Mouse (Mus musculus) neural tube, embryonic 12.5 days (tissue): ENCODE measurements around the gene Pbdc1. TPM values are rescaled to one million over a fixed set of nuclear protein-coding genes. Genes with fewer than 3 reads are reported as not detected.
"Not testable (repeated sequence)": the region's sequence is repeated elsewhere in the genome, so short reads cannot be mapped to it uniquely, and the experiment has no call there.

Experiments used
- ATAC-seq: fragments of 200-750 bp; cut with Nextera tagmentation; 2 replicates; pipeline ENCODE4 v1.8.0; 2017; ENCODE audit warnings: low read depth, mild to moderate bottlenecking, moderate TSS enrichment, moderate library complexity; ENCODE audit not compliant: low FRiP score
- H3K27ac ChIP-seq: fragments of 300-500 bp; sonication (generic); 2 replicates; pipeline ENCODE4 v1.5.1; 2016
- H3K27me3 ChIP-seq: fragments of 300-500 bp; sonication (generic); replicated peaks from 2 replicates; pipeline ENCODE4 v1.6.1; 2016; ENCODE audit warnings: mild to moderate bottlenecking
- H3K36me3 ChIP-seq: fragments of 300-500 bp; sonication (generic); 2 replicates; pipeline ENCODE4 v1.6.1; 2016; ENCODE audit warnings: mild to moderate bottlenecking
- H3K4me1 ChIP-seq: fragments of 300-500 bp; sonication (generic); 2 replicates; pipeline ENCODE4 v1.6.1; 2016
- H3K4me2 ChIP-seq: fragments of 300-500 bp; sonication (generic); replicated peaks from 2 replicates; pipeline ENCODE4 v1.6.1; 2016; ENCODE audit warnings: mild to moderate bottlenecking
- H3K4me3 ChIP-seq: fragments of 300-500 bp; sonication (generic); 2 replicates; pipeline ENCODE4 v1.5.1; 2016
- H3K9ac ChIP-seq: fragments of 300-500 bp; sonication (generic); 2 replicates; pipeline ENCODE4 v1.6.1; 2016; ENCODE audit warnings: mild to moderate bottlenecking
- H3K9me3 ChIP-seq: fragments of 300-500 bp; sonication (generic); 2 replicates; pipeline ENCODE4 v1.6.1; 2016; ENCODE audit warnings: mild to moderate bottlenecking
- WGBS: fragments of 180-500 bp; shearing (Covaris S2); methylation state at CpG from one replicate; pipeline ENCODE4 v1.1.7; 2016; 5-methylcytosine and 5-hydroxymethylcytosine counted together
- polyA plus RNA-seq: library from polyadenylated mRNA; unstranded; fragments of >200 nt; fragmentation: Nextera tagmentation; extraction: Ambion mirVana; gene quantifications from 2 replicates; pipeline ENCODE4 v1.2.1, GENCODE M21; 2016

Pbdc1 gene
- polyA plus RNA-seq, 1 experiment from 2014 or later = 48.0 TPM

- H3K9ac ChIP-seq = peak overlapping the region; percentile 77
- H3K27me3 ChIP-seq = peaks cover 15% of the 10 kb centered on the region; the same call in 1 of the 2 replicates
- ATAC-seq = peak; percentile 88
- H3K4me1 ChIP-seq = no peaks in the 10 kb centered on the region
- peak overlapping the region; percentile 59 for H3K4me3 ChIP-seq
- no peaks in the 10 kb centered on the region for H3K36me3 ChIP-seq
- H3K27ac ChIP-seq = no peak overlapping the region
- 17% methylated on average over 38 of the region's 38 CpGs for WGBS
- H3K9me3 ChIP-seq = no peaks in the 10 kb centered on the region
- H3K4me2 ChIP-seq = peak overlapping the region; percentile 74
Measured at GRCm38 (mm10) chrX:105121227-105121865, 41.8 kb downstream of the Pbdc1 start.

- 35% methylated on average over 2 of the region's 3 CpGs for WGBS
- H3K9ac ChIP-seq = no peak overlapping the region
- no peaks in the 10 kb centered on the region for H3K36me3 ChIP-seq
- no peak for ATAC-seq
- no peak overlapping the region for H3K4me2 ChIP-seq
- no peaks in the 10 kb centered on the region for H3K9me3 ChIP-seq
- H3K4me1 ChIP-seq = no peaks in the 10 kb centered on the region
- peaks cover 16% of the 10 kb centered on the region; the same call in 1 of the 2 replicates for H3K27me3 ChIP-seq
- no peak overlapping the region for H3K27ac ChIP-seq
- H3K4me3 ChIP-seq = no peak overlapping the region
Measured at GRCm38 (mm10) chrX:105124903-105125302, 45.3 kb downstream of the Pbdc1 start.

DNA sequence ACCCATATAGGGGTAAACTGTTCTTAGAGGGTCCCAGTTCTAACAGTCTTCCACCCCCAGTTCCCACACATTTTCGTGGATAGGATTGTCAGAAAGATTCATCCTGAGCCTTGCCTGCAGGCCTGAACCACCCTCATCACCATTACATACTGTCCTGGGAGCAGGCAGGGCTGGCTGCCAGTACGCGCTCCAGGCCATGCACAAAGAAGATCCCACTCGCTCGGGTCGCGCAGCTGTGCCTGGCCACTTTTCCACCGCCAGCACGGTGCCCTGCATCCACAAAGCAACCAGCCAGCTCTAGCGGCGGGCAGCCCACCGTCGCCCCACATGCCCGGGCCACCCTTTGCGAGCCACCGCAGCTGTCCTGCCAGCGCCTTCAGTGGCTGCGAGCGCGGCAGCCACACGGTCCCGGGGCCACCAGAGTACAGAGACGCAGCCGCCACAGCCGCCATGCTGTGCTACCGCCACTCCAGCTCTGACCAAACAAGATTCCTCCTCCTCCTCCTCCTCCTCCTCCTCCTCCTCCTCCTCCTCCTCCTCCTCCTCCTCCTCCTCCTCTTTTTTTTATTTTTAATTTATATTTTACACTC, 72.4 kb downstream of the Pbdc1 start:
- 0 out of 2 replicates have a peak, but pooled peaks cover 2% of the 10 kb centered on the region for H3K27me3 ChIP-seq
- 56% methylated on average over 19 of the region's 26 CpGs for WGBS
- ATAC-seq = peak; percentile 44; the same call in 1 of the 2 replicates
- H3K4me2 ChIP-seq = peak overlapping the region; percentile 16; the same call in 1 of the 2 replicates
- H3K4me1 ChIP-seq = no peaks in the 10 kb centered on the region
- H3K27ac ChIP-seq = no peak overlapping the region
- no peaks in the 10 kb centered on the region for H3K36me3 ChIP-seq
- no peak overlapping the region for H3K4me3 ChIP-seq
- no peak overlapping the region for H3K9ac ChIP-seq
- H3K9me3 ChIP-seq = no peaks in the 10 kb centered on the region

GRCm38 (mm10) chrX:105165007-105165406, 85.5 kb downstream of the Pbdc1 start:
- WGBS = 81% methylated on average over 6 of the region's 6 CpGs
- not testable (repeated sequence) for H3K9ac ChIP-seq, H3K36me3 ChIP-seq, H3K27ac ChIP-seq, H3K9me3 ChIP-seq, ATAC-seq, H3K4me1 ChIP-seq, H3K27me3 ChIP-seq, H3K4me2 ChIP-seq, H3K4me3 ChIP-seq

Other genes starting within 250 kb of the Pbdc1 start
- 7.7 and 8.4 TPM in 2 replicates for gene Magee2, start 222.5 kb upstream of the Pbdc1 start, polyA plus RNA-seq
- 96.8 and 103 TPM in 2 replicates for gene Magee1, start 40.6 kb downstream of the Pbdc1 start, polyA plus RNA-seq